Mouse (Mus musculus) bone marrow macrophage, adult 2 months (primary cell): ENCODE results near the gene Tsr2.

ENCODE experiments used
- CTCF ChIP-seq: IDR thresholded peaks from 2 replicates; pipeline ENCODE4 v1.5.1; 2012; ENCODE audit warnings: low read depth, mild to moderate bottlenecking, low read length, moderate library complexity
- POLR2A ChIP-seq: IDR thresholded peaks from 2 replicates; pipeline ENCODE4 v1.6.1; 2012; ENCODE audit warnings: mild to moderate bottlenecking, low read depth, low read length, borderline replicate concordance

DNA sequence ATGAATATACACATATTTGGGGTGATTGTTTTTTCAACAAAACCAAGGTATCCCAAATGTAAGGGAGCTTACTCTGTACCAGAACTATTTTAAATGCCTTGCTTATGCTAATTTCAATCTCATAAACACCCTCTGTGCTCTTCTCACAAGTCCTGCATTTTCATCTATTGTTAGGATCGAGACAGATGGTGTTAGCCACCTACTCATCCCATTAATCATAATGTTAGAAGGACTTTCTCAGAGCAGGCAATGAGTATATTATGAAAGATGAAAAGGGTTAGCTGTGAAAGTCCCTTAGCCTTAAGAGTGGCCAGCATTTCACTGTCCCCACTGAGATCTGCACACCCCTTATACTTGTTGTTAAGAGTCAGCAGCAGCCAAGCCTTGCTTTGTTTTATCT is 8.9 kb downstream of the Tsr2 start:
- TF ChIP-seq CTCF, result no peak
- TF ChIP-seq POLR2A, result no peak
